Mouse (Mus musculus): ENCODE data around the gene Espn. TPM values are rescaled to one million over a fixed set of nuclear protein-coding genes. Genes with fewer than 3 reads are reported as not detected.

Espn gene
- polyA plus RNA-seq, 1 experiment from 2014 or later, result not detected

DNA sequence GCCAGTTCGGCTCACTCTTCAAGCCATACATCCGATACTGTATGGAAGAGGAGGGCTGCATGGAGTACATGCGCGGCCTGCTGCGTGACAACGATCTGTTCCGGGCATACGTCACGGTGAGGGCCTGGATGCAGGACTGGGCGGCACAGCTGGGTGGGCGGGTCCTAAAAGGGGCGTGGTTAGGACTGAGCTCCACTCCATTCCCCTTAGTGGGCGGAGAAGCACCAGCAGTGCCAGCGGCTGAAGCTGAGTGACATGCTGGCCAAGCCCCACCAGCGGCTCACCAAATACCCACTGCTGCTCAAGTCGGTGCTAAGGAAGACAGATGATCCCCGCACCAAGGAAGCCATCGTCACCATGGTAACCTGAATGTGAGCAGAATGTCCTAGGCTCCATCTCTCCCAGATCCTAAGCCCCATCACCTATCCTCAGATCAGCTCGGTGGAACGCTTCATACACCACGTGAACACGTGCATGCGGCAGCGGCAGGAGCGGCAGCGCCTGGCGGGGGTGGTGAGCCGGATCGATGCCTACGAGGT, 44.1 kb downstream of the Espn start:
- ATAC-seq (peak; percentile 95), DNase-seq (ENCODE audit: low spot score) (peak; percentile 89)
- Histone ChIP-seq H3K9ac (ENCODE audit: low read length) (peak overlapping the region; percentile 53; the same call in 1 of the 2 replicates), H3K36me3 (ENCODE audit: control insufficient read depth, insufficient read depth, low read length) (peaks cover 27% of the 10 kb centered on the region; the same call in 1 of the 2 replicates), H3K4me2 (ENCODE audit: low read length) (peak overlapping the region; percentile 74), H3K9me3 (replicated peaks; ENCODE audit: control insufficient read depth, low read length) (no peaks in the 10 kb centered on the region), H3K27ac (ENCODE audit: low read depth, low read length) (no peak overlapping the region), H3K4me1 (ENCODE audit: control insufficient read depth, insufficient read depth, low read length) (peaks cover 13% of the 10 kb centered on the region), H3K4me3 (ENCODE audit: low read depth, low read length) (peak overlapping the region; percentile 33), H3K27me3 (replicated peaks; ENCODE audit: control insufficient read depth, insufficient read depth, low read length) (0 out of 2 replicates have a peak, but pooled peaks cover 3% of the 10 kb centered on the region)
- 6% methylated on average over 30 of the region's 30 CpGs for WGBS

- WGBS, result 2% methylated on average over 23 of the region's 24 CpGs
- Histone ChIP-seq H3K4me1 (ENCODE audit: control insufficient read depth, insufficient read depth, low read length) (peaks cover 13% of the 10 kb centered on the region), H3K4me3 (ENCODE audit: low read depth, low read length) (peak overlapping the region; percentile 33), H3K27ac (ENCODE audit: low read depth, low read length) (no peak overlapping the region), H3K9me3 (replicated peaks; ENCODE audit: control insufficient read depth, low read length) (no peaks in the 10 kb centered on the region), H3K27me3 (replicated peaks; ENCODE audit: control insufficient read depth, insufficient read depth, low read length) (0 out of 2 replicates have a peak, but pooled peaks cover 3% of the 10 kb centered on the region), H3K36me3 (ENCODE audit: control insufficient read depth, insufficient read depth, low read length) (peaks cover 24% of the 10 kb centered on the region; the same call in 1 of the 2 replicates), H3K9ac (ENCODE audit: low read length) (peak overlapping the region; percentile 53; the same call in 1 of the 2 replicates), H3K4me2 (ENCODE audit: low read length) (peak overlapping the region; percentile 74)
- ATAC-seq (peak; percentile 59), DNase-seq (ENCODE audit: low spot score) (no peak)
Observed at GRCm38 (mm10) chr4:152107493-152107892, 44.7 kb downstream of the Espn start.

DNA sequence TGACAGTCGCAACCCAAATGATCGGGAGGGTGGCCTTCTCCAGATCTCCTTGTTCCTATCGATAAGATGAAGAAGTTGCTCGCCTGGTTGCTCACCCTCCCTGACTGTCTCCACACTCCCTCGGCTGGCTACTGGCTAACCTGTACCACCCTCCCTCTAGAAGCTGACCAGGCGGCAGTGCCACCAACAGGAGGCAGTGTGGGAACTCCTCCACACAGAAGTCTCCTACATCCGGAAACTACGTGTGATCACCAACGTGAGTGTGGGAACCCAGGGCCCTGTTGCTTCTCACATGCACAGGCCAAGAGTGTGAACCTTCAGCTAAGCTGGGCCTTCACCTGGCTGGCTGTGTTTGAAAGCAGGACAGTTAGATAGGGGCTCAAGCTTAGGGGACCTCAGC, 45.4 kb downstream of the Espn start:
- Histone ChIP-seq H3K9ac (ENCODE audit: low read length) (no peak overlapping the region), H3K4me2 (ENCODE audit: low read length) (no peak overlapping the region), H3K4me3 (ENCODE audit: low read depth, low read length) (no peak overlapping the region), H3K27me3 (replicated peaks; ENCODE audit: control insufficient read depth, insufficient read depth, low read length) (0 out of 2 replicates have a peak, but pooled peaks cover 3% of the 10 kb centered on the region), H3K9me3 (replicated peaks; ENCODE audit: control insufficient read depth, low read length) (no peaks in the 10 kb centered on the region), H3K4me1 (ENCODE audit: control insufficient read depth, insufficient read depth, low read length) (peaks cover 13% of the 10 kb centered on the region), H3K27ac (ENCODE audit: low read depth, low read length) (no peak overlapping the region), H3K36me3 (ENCODE audit: control insufficient read depth, insufficient read depth, low read length) (peaks cover 19% of the 10 kb centered on the region; the same call in 1 of the 2 replicates)
- WGBS, result 58% methylated on average over 9 of the region's 9 CpGs
- no peak for DNase-seq (ENCODE audit: low spot score)
- no peak for ATAC-seq

GRCm38 (mm10) chr4:152103025-152103424, 49.1 kb downstream of the Espn start:
- Histone ChIP-seq H3K27me3 (replicated peaks; ENCODE audit: control insufficient read depth, insufficient read depth, low read length) (0 out of 2 replicates have a peak, but pooled peaks cover 3% of the 10 kb centered on the region), H3K4me2 (ENCODE audit: low read length) (no peak overlapping the region), H3K9ac (ENCODE audit: low read length) (no peak overlapping the region), H3K36me3 (ENCODE audit: control insufficient read depth, insufficient read depth, low read length) (peaks cover 4% of the 10 kb centered on the region; the same call in 1 of the 2 replicates), H3K27ac (ENCODE audit: low read depth, low read length) (no peak overlapping the region), H3K4me1 (ENCODE audit: control insufficient read depth, insufficient read depth, low read length) (peaks cover 7% of the 10 kb centered on the region), H3K4me3 (ENCODE audit: low read depth, low read length) (no peak overlapping the region), H3K9me3 (replicated peaks; ENCODE audit: control insufficient read depth, low read length) (no peaks in the 10 kb centered on the region)
- peak; percentile 58 for DNase-seq (ENCODE audit: low spot score)
- 0 out of 2 replicates have a peak, but pooled peaks have one; percentile 5 for ATAC-seq
- WGBS, result 37% methylated on average over 7 of the region's 7 CpGs

GRCm38 (mm10) chr4:152101921-152102320, 50.2 kb downstream of the Espn start:
- ATAC-seq, result no peak
- no peaks in the 10 kb centered on the region for H3K4me1 ChIP-seq (ENCODE audit: control insufficient read depth, insufficient read depth, low read length)
- 94% methylated on average over 16 of the region's 16 CpGs for WGBS
- H3K36me3 ChIP-seq (ENCODE audit: control insufficient read depth, insufficient read depth, low read length), result peaks cover 3% of the 10 kb centered on the region; the same call in 1 of the 2 replicates
- no peak overlapping the region for H3K4me2 ChIP-seq (ENCODE audit: low read length)
- no peak overlapping the region for H3K9ac ChIP-seq (ENCODE audit: low read length)
- H3K9me3 ChIP-seq (replicated peaks; ENCODE audit: control insufficient read depth, low read length), result no peaks in the 10 kb centered on the region
- no peak overlapping the region for H3K4me3 ChIP-seq (ENCODE audit: low read depth, low read length)
- H3K27me3 ChIP-seq (replicated peaks; ENCODE audit: control insufficient read depth, insufficient read depth, low read length), result 0 out of 2 replicates have a peak, but pooled peaks cover 3% of the 10 kb centered on the region
- no peak overlapping the region for H3K27ac ChIP-seq (ENCODE audit: low read depth, low read length)
- no peak for DNase-seq (ENCODE audit: low spot score)

GRCm38 (mm10) chr4:152101081-152101653, 51.0 kb downstream of the Espn start:
- Histone ChIP-seq H3K27me3 (replicated peaks; ENCODE audit: control insufficient read depth, insufficient read depth, low read length) (0 out of 2 replicates have a peak, but pooled peaks cover 1% of the 10 kb centered on the region), H3K36me3 (ENCODE audit: control insufficient read depth, insufficient read depth, low read length) (no peaks in the 10 kb centered on the region; the same call in 1 of the 2 replicates), H3K27ac (ENCODE audit: low read depth, low read length) (no peak overlapping the region), H3K4me2 (ENCODE audit: low read length) (no peak overlapping the region), H3K4me1 (ENCODE audit: control insufficient read depth, insufficient read depth, low read length) (no peaks in the 10 kb centered on the region), H3K9ac (ENCODE audit: low read length) (no peak overlapping the region), H3K9me3 (replicated peaks; ENCODE audit: control insufficient read depth, low read length) (no peaks in the 10 kb centered on the region), H3K4me3 (ENCODE audit: low read depth, low read length) (no peak overlapping the region)
- ATAC-seq (no peak), DNase-seq (ENCODE audit: low spot score) (no peak)
- 86% methylated on average over 7 of the region's 7 CpGs for WGBS

DNA sequence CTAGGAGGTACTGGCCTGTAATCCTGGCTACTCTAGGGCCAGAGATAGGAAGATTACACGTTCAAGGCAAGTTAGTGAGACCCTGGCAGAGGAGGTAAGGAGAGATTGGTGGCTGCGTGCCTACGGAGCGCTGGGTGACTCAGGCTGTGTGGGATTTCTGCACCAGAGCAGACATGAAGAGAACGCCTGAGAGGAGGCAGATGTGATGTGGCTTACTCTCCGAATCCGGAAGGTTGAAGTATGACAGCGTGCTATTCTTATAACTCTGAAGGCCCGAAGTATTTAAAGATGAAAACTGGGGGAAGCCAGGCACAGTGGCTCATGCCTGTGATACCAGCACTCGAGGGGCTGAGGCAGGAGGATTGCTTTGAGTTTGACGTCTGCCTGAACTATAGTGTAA, 51.6 kb downstream of the Espn start:
- Histone ChIP-seq H3K4me1 (ENCODE audit: control insufficient read depth, insufficient read depth, low read length) (no peaks in the 10 kb centered on the region), H3K4me2 (ENCODE audit: low read length) (no peak overlapping the region), H3K9me3 (replicated peaks; ENCODE audit: control insufficient read depth, low read length) (no peaks in the 10 kb centered on the region), H3K4me3 (ENCODE audit: low read depth, low read length) (no peak overlapping the region), H3K36me3 (ENCODE audit: control insufficient read depth, insufficient read depth, low read length) (no peaks in the 10 kb centered on the region; the same call in 1 of the 2 replicates), H3K27me3 (replicated peaks; ENCODE audit: control insufficient read depth, insufficient read depth, low read length) (no peaks in the 10 kb centered on the region), H3K9ac (ENCODE audit: low read length) (no peak overlapping the region), H3K27ac (ENCODE audit: low read depth, low read length) (no peak overlapping the region)
- DNase-seq (ENCODE audit: low spot score), result no peak
- WGBS, result 82% methylated on average over 11 of the region's 11 CpGs
- no peak for ATAC-seq

DNA sequence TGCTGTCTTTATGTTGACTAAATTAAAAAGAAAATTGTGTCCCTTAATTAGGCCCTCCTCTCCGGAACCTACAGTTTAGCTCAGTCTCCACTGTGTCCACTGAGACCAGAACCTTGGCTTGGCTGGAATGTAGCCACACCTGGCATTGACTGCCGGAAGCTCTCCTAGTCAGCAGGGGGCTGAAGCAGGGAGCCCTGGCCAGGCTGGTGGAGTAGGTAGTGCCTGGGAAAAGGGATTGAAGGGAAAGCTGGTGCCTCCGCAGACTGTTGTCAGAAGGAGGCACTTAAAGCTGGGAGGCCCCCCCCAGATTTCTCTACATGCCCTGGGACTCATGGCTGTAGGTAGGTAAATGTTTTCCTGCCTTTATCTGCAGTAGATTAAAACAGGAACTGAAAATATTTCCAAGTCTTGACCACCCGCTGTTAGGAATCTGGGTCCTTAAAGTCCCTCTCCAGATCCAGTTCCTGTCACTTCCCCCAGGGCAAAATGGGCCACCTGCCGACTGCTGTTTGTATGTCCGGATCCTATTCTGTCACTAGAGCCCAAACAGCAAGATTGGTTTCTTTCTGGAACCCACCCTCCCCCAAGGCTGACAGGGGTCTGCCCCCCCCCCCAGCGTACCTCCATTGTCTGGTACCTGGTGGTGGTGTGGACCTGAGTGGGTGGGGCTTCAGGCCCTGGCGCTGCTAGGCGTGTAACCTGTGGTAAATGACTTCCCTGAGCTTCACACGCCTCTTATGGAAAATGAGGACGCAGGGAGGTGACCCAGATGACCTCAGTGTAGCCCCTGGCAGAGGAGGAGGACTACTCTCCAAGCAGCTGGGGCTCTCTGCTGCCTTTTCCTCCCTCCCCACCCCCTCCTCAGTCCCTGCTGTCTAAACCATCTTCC, 54.0 kb downstream of the Espn start:
- Histone ChIP-seq H3K9me3 (replicated peaks; ENCODE audit: control insufficient read depth, low read length) (no peaks in the 10 kb centered on the region), H3K4me1 (ENCODE audit: control insufficient read depth, insufficient read depth, low read length) (no peaks in the 10 kb centered on the region), H3K4me2 (ENCODE audit: low read length) (no peak overlapping the region), H3K27me3 (replicated peaks; ENCODE audit: control insufficient read depth, insufficient read depth, low read length) (no peaks in the 10 kb centered on the region), H3K4me3 (ENCODE audit: low read depth, low read length) (no peak overlapping the region), H3K36me3 (ENCODE audit: control insufficient read depth, insufficient read depth, low read length) (no peaks in the 10 kb centered on the region), H3K9ac (ENCODE audit: low read length) (no peak overlapping the region), H3K27ac (ENCODE audit: low read depth, low read length) (no peak overlapping the region)
- WGBS, result 20% methylated on average over 11 of the region's 11 CpGs
- no peak for DNase-seq (ENCODE audit: low spot score)
- ATAC-seq, result no peak

All from forebrain, embryonic 14.5 days (tissue).